Mouse (Mus musculus) naive thymus-derived CD4-positive, alpha-beta T cell, adult 2 months (primary cell): ENCODE data around the gene Napsa.

Source experiments
- DNase-seq: peaks from one replicate; pipeline ENCODE4 v3.0.0-alpha.2; 2011; ENCODE audit warnings: low read depth

Gene Napsa

GRCm38 (mm10) chr7:44626966-44627365 is 54.8 kb downstream of the Napsa start:
- DNase-seq, result no peak

DNA sequence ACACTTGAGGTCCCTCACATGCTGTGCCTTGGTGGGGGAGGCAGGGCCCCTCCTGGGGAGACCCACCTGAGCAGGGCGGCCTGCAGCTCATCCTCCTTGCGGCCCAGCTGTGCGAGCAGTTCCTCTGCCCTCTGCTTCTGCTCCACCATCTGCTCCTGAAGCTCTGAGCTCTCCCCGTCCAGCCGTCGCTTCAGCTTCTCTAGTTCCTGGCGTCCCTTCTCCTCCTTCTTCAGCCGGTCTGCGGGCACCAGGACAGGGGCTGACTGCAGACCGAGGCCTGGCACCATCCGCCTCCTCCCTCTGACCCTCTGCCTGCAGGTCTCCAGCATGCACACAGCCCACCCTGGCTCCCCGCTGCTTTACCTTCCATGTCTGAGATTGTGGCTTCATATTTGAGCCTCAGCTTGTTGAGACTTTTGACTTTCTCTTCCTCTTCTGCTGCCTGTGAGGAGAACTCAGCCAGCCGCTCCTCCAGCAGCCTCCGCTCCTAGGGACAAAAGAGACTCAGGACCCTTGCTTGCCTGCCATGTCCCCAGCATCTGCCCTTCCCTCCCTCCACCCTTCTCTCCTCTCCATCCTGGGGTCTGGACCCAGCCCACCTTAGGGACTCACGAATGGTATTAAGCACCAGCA is 56.3 kb downstream of the Napsa start:
- no peak for DNase-seq

DNA sequence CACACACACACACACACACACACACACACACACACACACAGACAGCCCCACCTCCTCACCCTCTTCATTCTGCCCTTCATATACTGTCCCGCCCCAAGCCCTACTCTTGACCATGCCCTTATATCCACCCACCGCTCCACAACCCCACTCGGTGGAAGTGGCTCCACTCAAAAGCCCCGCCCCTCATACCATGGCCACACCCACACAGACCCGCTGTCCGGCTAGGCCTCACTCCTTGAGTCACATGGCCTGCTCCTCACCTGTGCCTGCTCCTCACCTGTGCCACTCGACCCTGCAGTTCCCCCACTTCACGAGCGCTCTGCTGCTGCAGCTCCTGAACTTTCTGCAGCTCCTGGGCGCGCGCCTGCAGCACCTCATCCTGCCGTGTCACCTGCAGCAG is 58.3 kb downstream of the Napsa start:
- DNase-seq, result no peak

GRCm38 (mm10) chr7:44632676-44633075 is 60.5 kb downstream of the Napsa start:
- no peak for DNase-seq

GRCm38 (mm10) chr7:44633407-44633806 is 61.2 kb downstream of the Napsa start:
- no peak for DNase-seq
